Mouse (Mus musculus): ENCODE results near the gene Ube2g1. TPM values are rescaled to one million over a fixed set of nuclear protein-coding genes. Genes with fewer than 3 reads are reported as not detected.

Ube2g1 gene
- polyA plus RNA-seq, 1 experiment = 8.1 TPM

GRCm38 (mm10) chr11:72712721-72713120, 105.6 kb downstream of the Ube2g1 start:
- WGBS = 70% methylated on average over 5 of the region's 5 CpGs
- no peaks in the 10 kb centered on the region for H3K4me1 ChIP-seq (ENCODE audit: control insufficient read depth, insufficient read depth, low read length)
- no peak overlapping the region for H3K4me3 ChIP-seq (replicated peaks; ENCODE audit: extremely low read depth, low read depth, low read length)
- no peak for DNase-seq
- TF ChIP-seq CTCF (IDR thresholded peaks at IDR 0.05; ENCODE audit: insufficient read depth, low read length) = no peak
- no peak for TF ChIP-seq POLR2A (IDR thresholded peaks at IDR 0.05; ENCODE audit: borderline replicate concordance, extremely low read depth, low read depth, low read length)

- TF ChIP-seq POLR2A (IDR thresholded peaks at IDR 0.05; ENCODE audit: borderline replicate concordance, extremely low read depth, low read depth, low read length) = no peak
- TF ChIP-seq CTCF (IDR thresholded peaks at IDR 0.05; ENCODE audit: insufficient read depth, low read length) = no peak
- no peak for DNase-seq
- no peaks in the 10 kb centered on the region for H3K4me1 ChIP-seq (ENCODE audit: control insufficient read depth, insufficient read depth, low read length)
- no peak overlapping the region for H3K4me3 ChIP-seq (replicated peaks; ENCODE audit: extremely low read depth, low read depth, low read length)
- 78% methylated on average over 3 of the region's 3 CpGs for WGBS
These were observed 111.1 kb downstream of the Ube2g1 start for GRCm38 (mm10) chr11:72718161-72718560.

- H3K4me1 ChIP-seq (ENCODE audit: control insufficient read depth, insufficient read depth, low read length) = no peaks in the 10 kb centered on the region; the same call in 1 of the 2 replicates
- WGBS = 76% methylated on average over 2 of the region's 2 CpGs
- no peak for DNase-seq
- H3K4me3 ChIP-seq (replicated peaks; ENCODE audit: extremely low read depth, low read depth, low read length) = no peak overlapping the region
- TF ChIP-seq CTCF (IDR thresholded peaks at IDR 0.05; ENCODE audit: insufficient read depth, low read length) (no peak), POLR2A (IDR thresholded peaks at IDR 0.05; ENCODE audit: borderline replicate concordance, extremely low read depth, low read depth, low read length) (no peak)
These were observed 116.1 kb downstream of the Ube2g1 start for GRCm38 (mm10) chr11:72723165-72723564.

GRCm38 (mm10) chr11:72723871-72724270, 116.8 kb downstream of the Ube2g1 start:
- H3K4me3 ChIP-seq (replicated peaks; ENCODE audit: extremely low read depth, low read depth, low read length) = no peak overlapping the region
- H3K4me1 ChIP-seq (ENCODE audit: control insufficient read depth, insufficient read depth, low read length) = no peaks in the 10 kb centered on the region; the same call in 1 of the 2 replicates
- TF ChIP-seq CTCF (IDR thresholded peaks at IDR 0.05; ENCODE audit: insufficient read depth, low read length) (no peak), POLR2A (IDR thresholded peaks at IDR 0.05; ENCODE audit: borderline replicate concordance, extremely low read depth, low read depth, low read length) (no peak)
- DNase-seq = no peak

- TF ChIP-seq CTCF (IDR thresholded peaks at IDR 0.05; ENCODE audit: insufficient read depth, low read length) (no peak), POLR2A (IDR thresholded peaks at IDR 0.05; ENCODE audit: borderline replicate concordance, extremely low read depth, low read depth, low read length) (no peak)
- no peak for DNase-seq
These were observed 118.9 kb downstream of the Ube2g1 start for GRCm38 (mm10) chr11:72726023-72726422.

GRCm38 (mm10) chr11:72733736-72734135, 126.7 kb downstream of the Ube2g1 start:
- 67% methylated on average over 3 of the region's 3 CpGs for WGBS
- H3K4me3 ChIP-seq (replicated peaks; ENCODE audit: extremely low read depth, low read depth, low read length) = no peak overlapping the region
- DNase-seq = no peak
- H3K4me1 ChIP-seq (ENCODE audit: control insufficient read depth, insufficient read depth, low read length) = peaks cover 12% of the 10 kb centered on the region
- TF ChIP-seq CTCF (IDR thresholded peaks at IDR 0.05; ENCODE audit: insufficient read depth, low read length) (no peak), POLR2A (IDR thresholded peaks at IDR 0.05; ENCODE audit: borderline replicate concordance, extremely low read depth, low read depth, low read length) (no peak)

More at GRCm38 (mm10) chr11:72726023-72726422, 118.9 kb downstream of the Ube2g1 start:
- Histone ChIP-seq H3K4me3 (replicated peaks; ENCODE audit: extremely low read depth, low read depth, low read length) (no peak overlapping the region), H3K4me1 (ENCODE audit: control insufficient read depth, insufficient read depth, low read length) (no peaks in the 10 kb centered on the region; the same call in 1 of the 2 replicates)

GRCm38 (mm10) chr11:72734840-72735518, 127.9 kb downstream of the Ube2g1 start:
- 23% methylated on average over 4 of the region's 4 CpGs for WGBS
- H3K4me3 ChIP-seq (replicated peaks; ENCODE audit: extremely low read depth, low read depth, low read length) = no peak overlapping the region
- no peak for TF ChIP-seq POLR2A (IDR thresholded peaks at IDR 0.05; ENCODE audit: borderline replicate concordance, extremely low read depth, low read depth, low read length)
- TF ChIP-seq CTCF (IDR thresholded peaks at IDR 0.05; ENCODE audit: insufficient read depth, low read length) = no peak
- DNase-seq = no peak
- H3K4me1 ChIP-seq (ENCODE audit: control insufficient read depth, insufficient read depth, low read length) = peaks cover 12% of the 10 kb centered on the region

GRCm38 (mm10) chr11:72735519-72735860, 128.4 kb downstream of the Ube2g1 start:
- TF ChIP-seq POLR2A (IDR thresholded peaks at IDR 0.05; ENCODE audit: borderline replicate concordance, extremely low read depth, low read depth, low read length) (no peak), CTCF (IDR thresholded peaks at IDR 0.05; ENCODE audit: insufficient read depth, low read length) (no peak)
- peaks cover 12% of the 10 kb centered on the region for H3K4me1 ChIP-seq (ENCODE audit: control insufficient read depth, insufficient read depth, low read length)
- 83% methylated on average over 2 of the region's 2 CpGs for WGBS
- DNase-seq = no peak
- no peak overlapping the region for H3K4me3 ChIP-seq (replicated peaks; ENCODE audit: extremely low read depth, low read depth, low read length)

Other genes with a start within 250 kb of the Ube2g1 start
- 4.8 and 8.3 TPM in 2 replicates for gene Tekt1, start 244.8 kb upstream of the Ube2g1 start, polyA plus RNA-seq (2012; rRNA removed)
- gene Smtnl2, start 195.6 kb upstream of the Ube2g1 start, polyA plus RNA-seq (2012; rRNA removed) = 32.1 and 34.5 TPM in 2 replicates
- gene Ggt6, start 171.8 kb upstream of the Ube2g1 start, polyA plus RNA-seq (2012; rRNA removed) = 2.9 and 7.0 TPM in 2 replicates
- 26.1 and 32.8 TPM in 2 replicates for gene Mybbp1a, start 165.9 kb upstream of the Ube2g1 start, polyA plus RNA-seq (2012; rRNA removed)
- gene Spns2, start 117.4 kb upstream of the Ube2g1 start, polyA plus RNA-seq (2012; rRNA removed) = 103 and 126 TPM in 2 replicates
- gene Spns3, start 56.8 kb upstream of the Ube2g1 start, polyA plus RNA-seq (2012; rRNA removed) = 1.1 and 1.4 TPM in 2 replicates
- gene Ankfy1, start 82.7 kb downstream of the Ube2g1 start, polyA plus RNA-seq (2012; rRNA removed) = 22.9 and 33.4 TPM in 2 replicates
- 4.9 and 5.2 TPM in 2 replicates for gene Cyb5d2, start 188.9 kb downstream of the Ube2g1 start, polyA plus RNA-seq (2012; rRNA removed)
- gene Zzef1, start 188.9 kb downstream of the Ube2g1 start, polyA plus RNA-seq (2012; rRNA removed) = 22.9 and 29.3 TPM in 2 replicates

All from lung, adult 2 months (tissue).